In the genomic region with DNA sequence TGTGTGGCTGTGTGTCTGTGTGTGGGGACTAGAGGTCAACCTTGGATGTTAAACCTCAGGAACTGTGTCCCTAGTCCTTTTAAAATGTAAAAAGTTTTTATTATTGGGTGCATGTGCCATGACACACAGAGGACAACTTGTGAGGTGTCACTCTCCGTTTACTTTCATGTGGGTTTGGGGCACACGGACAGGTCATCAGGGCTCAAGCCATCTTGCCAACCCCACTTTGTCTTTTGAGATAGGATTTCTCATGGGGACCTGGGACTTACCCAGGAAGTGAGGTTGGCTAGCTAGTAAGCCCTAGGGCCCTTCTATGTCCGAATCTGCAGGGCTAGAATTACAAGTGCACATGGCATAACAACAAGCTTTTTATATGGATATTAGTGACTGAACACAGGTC, we compare ENCODE assay signal across 26 mouse cellular contexts.
"Had no signal": no experiment of that assay in that cellular context is flagged by ENCODE, and none has a peak within 500 bp of the region (broad histone marks: within the 10 kb centered on the region; RNA-seq: fewer than 3 reads in every experiment).

No protein-coding gene starts in this region.

- DNase-seq: gastrocnemius, adult 2 months; gastrocnemius, postnatal 10 days; gastrocnemius, postnatal 25 days; heart, adult 2 months; heart, postnatal 10 days; heart, postnatal 4 days; kidney, adult 11 months; kidney, adult 2 months; kidney, adult 9 months; kidney, postnatal 14 days; kidney, postnatal 36 days; layer of hippocampus, adult 9-11 months; layer of hippocampus, postnatal 36 days; left cerebral cortex, postnatal 4 days had no signal

- H3K27ac ChIP-seq: gastrocnemius, adult 2 months; heart, adult 2 months; heart, embryonic 10.5 days; hindbrain, embryonic 10.5 days; hindbrain, embryonic 12.5 days; hindbrain, embryonic 14.5 days; kidney, embryonic 15.5 days; kidney, postnatal 0 days; limb, embryonic 13.5 days; limb, embryonic 15.5 days; liver, embryonic 12.5 days had no signal

- ATAC-seq: hindbrain, embryonic 16.5 days; intestine, embryonic 16.5 days; liver, embryonic 12.5 days had no signal

- H3K4me3 ChIP-seq: gastrocnemius, adult 2 months; heart, adult 2 months; heart, embryonic 10.5 days; heart, embryonic 12.5 days; hindbrain, embryonic 10.5 days; hindbrain, embryonic 12.5 days; kidney, embryonic 15.5 days; limb, embryonic 13.5 days; limb, embryonic 15.5 days; liver, embryonic 12.5 days had no signal

- H3K4me1 ChIP-seq: heart, embryonic 10.5 days; hindbrain, embryonic 10.5 days; kidney, embryonic 15.5 days; limb, embryonic 13.5 days; limb, embryonic 15.5 days; liver, embryonic 12.5 days had no signal
